Mouse (Mus musculus): ENCODE measurements around the gene Ccl3. TPM values are rescaled to one million over a fixed set of nuclear protein-coding genes. Genes with fewer than 3 reads are reported as not detected.

The Ccl3 gene
- total and polyA plus RNA-seq, 3 experiments = 3.2 to 18.4 (median 10.6) TPM

DNA sequence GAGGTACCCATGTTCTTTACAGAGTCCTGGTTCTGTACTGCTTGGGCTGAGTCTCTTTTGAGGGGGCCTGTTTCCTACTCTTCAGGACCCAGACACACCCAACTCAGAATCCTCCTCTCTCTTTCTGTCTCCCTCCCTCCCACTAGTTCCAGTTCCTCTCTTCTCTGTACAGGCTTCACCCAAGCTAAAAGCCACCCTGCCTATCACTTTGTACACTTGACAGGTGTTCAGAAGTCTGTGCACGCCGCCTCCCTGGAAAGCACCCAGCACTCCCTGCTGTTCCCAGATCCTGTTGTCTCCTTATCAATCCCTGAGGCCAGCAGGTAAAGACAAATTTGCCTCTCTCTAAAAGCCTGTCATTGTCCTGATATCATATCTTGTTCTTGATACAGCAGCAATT is 38.3 kb downstream of the Ccl3 start:
- H3K9me3 ChIP-seq (replicated peaks; ENCODE audit: low read length) = no peaks in the 10 kb centered on the region
- DNase-seq (ENCODE audit: extremely low read depth) = peak; percentile 47
- no peak overlapping the region for H3K27ac ChIP-seq (ENCODE audit: insufficient read depth, low read depth)
- peaks cover 0 to 20% of the 10 kb centered on the region in 2 experiments; a peak in 2 of 4 replicates for H3K4me1 ChIP-seq (ENCODE audit: control insufficient read depth in 1 of 2, insufficient read depth in 2 of 2)
- no peak overlapping the region for H3K4me2 ChIP-seq (ENCODE audit: insufficient read depth, low read depth, poor library complexity, severe bottlenecking)
- TF ChIP-seq EP300 (IDR thresholded peaks at IDR 0.05; ENCODE audit: low read length) = peak; percentile 71
- peak; percentile 63 for TF ChIP-seq IRF4 (IDR thresholded peaks at IDR 0.05; ENCODE audit: low read depth, low read length)
- no peak for TF ChIP-seq POLR2A (IDR thresholded peaks at IDR 0.05; ENCODE audit: low read depth, low read length)
- no peak overlapping the region for H3K9ac ChIP-seq (ENCODE audit: insufficient read depth, low read depth)
- peaks cover 1% of the 10 kb centered on the region for H3K27me3 ChIP-seq (replicated peaks)
- in situ Hi-C loops (cut with MboI; ENCODE audit: low pct_ligation_motif_present, low pct_unique_long_range_greater_than_20kb, low sequenced_read_pairs) = no loop called here
- dilution Hi-C loops (cut with MboI; ENCODE audit: extremely low pct_ligation_motif_present, extremely low pct_unique_long_range_greater_than_20kb, low sequenced_read_pairs) = no loop called here
- H3K4me3 ChIP-seq (replicated peaks in 1 of 3; ENCODE audit: low read depth in 2 of 3, low read length in 2 of 3, poor library complexity in 1 of 3) = no peak overlapping the region
- H3K36me3 ChIP-seq (replicated peaks in 1 of 2; ENCODE audit: control insufficient read depth in 1 of 2, insufficient read depth in 1 of 2, low read length in 1 of 2) = no peaks in the 10 kb centered on the region
- no peaks in the 10 kb centered on the region for H3K79me2 ChIP-seq (replicated peaks; ENCODE audit: control insufficient read depth, extremely low read depth, insufficient read depth, poor library complexity, severe bottlenecking)

DNA sequence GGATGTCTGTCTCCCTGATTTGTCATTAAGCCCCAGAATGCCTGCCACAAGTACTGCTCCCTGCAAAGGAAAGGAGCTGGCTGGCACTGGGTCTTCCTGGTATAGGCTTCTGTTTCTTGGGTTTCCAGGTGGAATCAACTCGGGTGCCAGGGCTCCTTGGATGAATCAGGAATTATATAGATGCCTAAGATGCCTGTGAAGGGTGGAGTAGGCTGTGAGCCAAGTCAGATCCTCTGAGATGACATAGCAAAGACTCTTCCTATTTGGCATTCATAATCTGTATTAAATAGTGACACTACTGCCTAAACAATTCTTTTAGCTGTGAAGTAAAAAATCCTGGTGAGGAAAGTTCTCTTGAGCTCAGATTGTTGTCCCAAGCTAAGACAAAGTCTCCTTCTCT is 42.8 kb downstream of the Ccl3 start:
- no peaks in the 10 kb centered on the region for H3K36me3 ChIP-seq (replicated peaks in 1 of 2; ENCODE audit: control insufficient read depth in 1 of 2, insufficient read depth in 1 of 2, low read length in 1 of 2)
- H3K4me1 ChIP-seq (ENCODE audit: control insufficient read depth in 1 of 2, insufficient read depth in 2 of 2) = peaks cover 0 to 8% of the 10 kb centered on the region in 2 experiments; a peak in 2 of 4 replicates
- TF ChIP-seq CHD1 (IDR thresholded peaks at IDR 0.05; ENCODE audit: low read depth, low read length) = no peak
- no peak for TF ChIP-seq HCFC1 (IDR thresholded peaks at IDR 0.05; ENCODE audit: low read depth, low read length)
- no peak overlapping the region for H3K27ac ChIP-seq (ENCODE audit: insufficient read depth, low read depth)
- dilution Hi-C loops (cut with MboI; ENCODE audit: extremely low pct_ligation_motif_present, extremely low pct_unique_long_range_greater_than_20kb, low sequenced_read_pairs) (no loop called here), in situ Hi-C loops (cut with MboI; ENCODE audit: low pct_ligation_motif_present, low pct_unique_long_range_greater_than_20kb, low sequenced_read_pairs) (no loop called here)
- H3K27me3 ChIP-seq (replicated peaks) = peaks cover 1% of the 10 kb centered on the region
- H3K4me2 ChIP-seq (ENCODE audit: insufficient read depth, low read depth, poor library complexity, severe bottlenecking) = no peak overlapping the region
- no peak overlapping the region for H3K9ac ChIP-seq (ENCODE audit: insufficient read depth, low read depth)
- H3K79me2 ChIP-seq (replicated peaks; ENCODE audit: control insufficient read depth, extremely low read depth, insufficient read depth, poor library complexity, severe bottlenecking) = no peaks in the 10 kb centered on the region
- no peak for DNase-seq (ENCODE audit: extremely low read depth)
- no peak overlapping the region for H3K4me3 ChIP-seq (replicated peaks in 1 of 3; ENCODE audit: low read depth in 2 of 3, low read length in 2 of 3, poor library complexity in 1 of 3)
- H3K9me3 ChIP-seq (replicated peaks; ENCODE audit: low read length) = no peaks in the 10 kb centered on the region

GRCm38 (mm10) chr11:83605535-83605934 is 43.6 kb downstream of the Ccl3 start:
- H3K79me2 ChIP-seq (replicated peaks; ENCODE audit: control insufficient read depth, extremely low read depth, insufficient read depth, poor library complexity, severe bottlenecking) = no peaks in the 10 kb centered on the region
- dilution Hi-C loops (cut with MboI; ENCODE audit: extremely low pct_ligation_motif_present, extremely low pct_unique_long_range_greater_than_20kb, low sequenced_read_pairs) = no loop called here

DNA sequence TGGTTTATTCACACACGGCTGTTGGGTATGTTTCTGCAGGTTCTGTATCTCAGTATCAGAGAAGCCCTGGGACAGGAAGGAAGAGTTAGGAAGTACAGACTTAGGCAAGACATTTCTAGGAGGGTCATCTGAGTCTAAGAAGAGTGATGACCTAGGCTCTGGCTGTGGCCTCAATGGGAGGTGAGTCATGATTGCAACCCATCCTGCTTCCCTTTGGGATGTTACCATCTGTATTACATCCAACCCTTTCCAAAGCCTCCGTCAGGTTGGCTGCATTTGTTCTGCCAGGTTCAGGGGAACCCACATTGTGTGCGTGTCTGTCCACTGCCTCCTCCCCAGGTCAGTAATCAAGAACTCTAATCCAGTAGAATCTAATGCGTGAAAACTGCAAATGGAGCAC is 44.5 kb downstream of the Ccl3 start:
- no peak for DNase-seq (ENCODE audit: extremely low read depth)
- H3K9me3 ChIP-seq (replicated peaks; ENCODE audit: low read length) = no peaks in the 10 kb centered on the region
- dilution Hi-C loops (cut with MboI; ENCODE audit: extremely low pct_ligation_motif_present, extremely low pct_unique_long_range_greater_than_20kb, low sequenced_read_pairs) = no loop called here
- in situ Hi-C loops (cut with MboI; ENCODE audit: low pct_ligation_motif_present, low pct_unique_long_range_greater_than_20kb, low sequenced_read_pairs) = no loop called here
- no peaks in the 10 kb centered on the region for H3K36me3 ChIP-seq (replicated peaks in 1 of 2; ENCODE audit: control insufficient read depth in 1 of 2, insufficient read depth in 1 of 2, low read length in 1 of 2)
- no peaks in the 10 kb centered on the region for H3K79me2 ChIP-seq (replicated peaks; ENCODE audit: control insufficient read depth, extremely low read depth, insufficient read depth, poor library complexity, severe bottlenecking)
- H3K27ac ChIP-seq (ENCODE audit: insufficient read depth, low read depth) = no peak overlapping the region
- no peak overlapping the region for H3K4me2 ChIP-seq (ENCODE audit: insufficient read depth, low read depth, poor library complexity, severe bottlenecking)
- H3K4me1 ChIP-seq (ENCODE audit: control insufficient read depth in 1 of 2, insufficient read depth in 2 of 2) = no peaks in the 10 kb centered on the region
- H3K9ac ChIP-seq (ENCODE audit: insufficient read depth, low read depth) = no peak overlapping the region
- H3K27me3 ChIP-seq (replicated peaks) = peaks cover 1% of the 10 kb centered on the region
- TF ChIP-seq EP300 (IDR thresholded peaks at IDR 0.05; ENCODE audit: low read length) (no peak), NRF1 (IDR thresholded peaks at IDR 0.05; ENCODE audit: low read depth, low read length) (no peak), MAX (IDR thresholded peaks at IDR 0.05; ENCODE audit: low read length) (no peak), TCF12 (IDR thresholded peaks at IDR 0.05; ENCODE audit: low read depth, low read length) (no peak), PAX5 (IDR thresholded peaks at IDR 0.05; ENCODE audit: low read length) (no peak), MXI1 (IDR thresholded peaks at IDR 0.05; ENCODE audit: low read depth, low read length) (no peak), USF2 (conservative IDR thresholded peaks at IDR 0.05; ENCODE audit: low read depth, low read length) (no peak)
- H3K4me3 ChIP-seq (replicated peaks in 1 of 3; ENCODE audit: low read depth in 2 of 3, low read length in 2 of 3, poor library complexity in 1 of 3) = no peak overlapping the region

More at GRCm38 (mm10) chr11:83605535-83605934, 43.6 kb downstream of the Ccl3 start:
- Histone ChIP-seq H3K4me1 (ENCODE audit: control insufficient read depth in 1 of 2, insufficient read depth in 2 of 2) (peaks cover 0 to under 1% of the 10 kb centered on the region in 2 experiments; a peak in 2 of 4 replicates), H3K36me3 (replicated peaks in 1 of 2; ENCODE audit: control insufficient read depth in 1 of 2, insufficient read depth in 1 of 2, low read length in 1 of 2) (no peaks in the 10 kb centered on the region), H3K27ac (ENCODE audit: insufficient read depth, low read depth) (no peak overlapping the region), H3K27me3 (replicated peaks) (peaks cover 1% of the 10 kb centered on the region), H3K4me3 (replicated peaks in 1 of 3; ENCODE audit: low read depth in 2 of 3, low read length in 2 of 3, poor library complexity in 1 of 3) (no peak overlapping the region), H3K4me2 (ENCODE audit: insufficient read depth, low read depth, poor library complexity, severe bottlenecking) (no peak overlapping the region), H3K9me3 (replicated peaks; ENCODE audit: low read length) (no peaks in the 10 kb centered on the region), H3K9ac (ENCODE audit: insufficient read depth, low read depth) (no peak overlapping the region)
- in situ Hi-C loops (cut with MboI; ENCODE audit: low pct_ligation_motif_present, low pct_unique_long_range_greater_than_20kb, low sequenced_read_pairs) = no loop called here
- TF ChIP-seq ZKSCAN1 (IDR thresholded peaks at IDR 0.05; ENCODE audit: borderline replicate concordance, low read depth, low read length) (no peak), MXI1 (IDR thresholded peaks at IDR 0.05; ENCODE audit: low read depth, low read length) (no peak)
- DNase-seq (ENCODE audit: extremely low read depth) = no peak
